Mouse (Mus musculus) cortical plate, adult 2 months (tissue): ENCODE measurements around the gene B3gnt2. TPM values are rescaled to one million over a fixed set of nuclear protein-coding genes. Genes with fewer than 3 reads are reported as not detected.

Source experiments
- H3K27ac ChIP-seq: fragments of 200-500 bp; 2 replicates; pipeline ENCODE4 v1.5.1; 2012; ENCODE audit warnings: low read length, control low read depth, inconsistent platforms; ENCODE audit not compliant: insufficient read depth
- H3K4me1 ChIP-seq: fragments of 200-500 bp; 2 replicates; pipeline ENCODE4 v1.6.1; 2011; ENCODE audit warnings: low read length; ENCODE audit not compliant: control insufficient read depth, insufficient read depth
- H3K4me3 ChIP-seq: fragments of 200-500 bp; 2 replicates; pipeline ENCODE4 v1.5.1; 2011; ENCODE audit warnings: mild to moderate bottlenecking, low read length, control low read depth; ENCODE audit not compliant: insufficient read depth
- CTCF ChIP-seq: fragments of 200-500 bp; IDR thresholded peaks from 2 replicates; pipeline ENCODE4 v1.5.1; 2011; ENCODE audit warnings: mild to moderate bottlenecking, control low read depth, low read length; ENCODE audit not compliant: insufficient read depth; ENCODE audit errors: extremely low read depth
- POLR2A ChIP-seq: fragments of 200-500 bp; IDR thresholded peaks from 2 replicates; pipeline ENCODE4 v1.6.1; 2011; ENCODE audit warnings: mild to moderate bottlenecking, low read length, control low read depth; ENCODE audit not compliant: insufficient read depth; ENCODE audit errors: extremely low read depth
- polyA plus RNA-seq: library from polyadenylated mRNA; depleted of rRNA; stranded (reverse); fragments of >200 nt; gene quantifications from 2 replicates; pipeline ENCODE4 v1.2.3, GENCODE M21; 2012

Gene B3gnt2
- polyA plus RNA-seq, 1 experiment: 11.2 TPM

- TF ChIP-seq CTCF (no peak), POLR2A (no peak)
- Histone ChIP-seq H3K27ac (no peak overlapping the region), H3K4me1 (no peaks in the 10 kb centered on the region), H3K4me3 (no peak overlapping the region)
Observed at GRCm38 (mm10) chr11:22762236-22762927, 98.4 kb downstream of the B3gnt2 start.

GRCm38 (mm10) chr11:22759783-22760182 lies 101.0 kb downstream of the B3gnt2 start:
- TF ChIP-seq CTCF (no peak), POLR2A (no peak)
- Histone ChIP-seq H3K27ac (no peak overlapping the region), H3K4me1 (no peaks in the 10 kb centered on the region), H3K4me3 (no peak overlapping the region)

- TF ChIP-seq POLR2A (no peak), CTCF (no peak)
- H3K4me1 ChIP-seq: no peaks in the 10 kb centered on the region
- no peak overlapping the region for H3K4me3 ChIP-seq
- no peak overlapping the region for H3K27ac ChIP-seq
Observed at GRCm38 (mm10) chr11:22756168-22756980, 104.4 kb downstream of the B3gnt2 start.

- Histone ChIP-seq H3K27ac (no peak overlapping the region), H3K4me3 (no peak overlapping the region), H3K4me1 (no peaks in the 10 kb centered on the region)
- no peak for TF ChIP-seq CTCF
- TF ChIP-seq POLR2A: no peak
Observed at GRCm38 (mm10) chr11:22755180-22755579, 105.6 kb downstream of the B3gnt2 start.

GRCm38 (mm10) chr11:22752596-22752995 lies 108.2 kb downstream of the B3gnt2 start:
- Histone ChIP-seq H3K27ac (no peak overlapping the region), H3K4me3 (no peak overlapping the region), H3K4me1 (no peaks in the 10 kb centered on the region)
- no peak for TF ChIP-seq POLR2A

- H3K4me3 ChIP-seq: no peak overlapping the region
- no peaks in the 10 kb centered on the region for H3K4me1 ChIP-seq
- TF ChIP-seq CTCF: no peak
- no peak for TF ChIP-seq POLR2A
- no peak overlapping the region for H3K27ac ChIP-seq
Observed at GRCm38 (mm10) chr11:22751592-22751991, 109.2 kb downstream of the B3gnt2 start.

- no peak overlapping the region for H3K4me3 ChIP-seq
- TF ChIP-seq CTCF (no peak), POLR2A (no peak)
- H3K4me1 ChIP-seq: no peaks in the 10 kb centered on the region
- H3K27ac ChIP-seq: no peak overlapping the region
Observed at GRCm38 (mm10) chr11:22747406-22747805, 113.4 kb downstream of the B3gnt2 start.

- no peak for TF ChIP-seq CTCF
- no peak for TF ChIP-seq POLR2A
- H3K4me3 ChIP-seq: no peak overlapping the region
- H3K27ac ChIP-seq: no peak overlapping the region
- H3K4me1 ChIP-seq: no peaks in the 10 kb centered on the region
Observed at GRCm38 (mm10) chr11:22745356-22745755, 115.4 kb downstream of the B3gnt2 start.

- Histone ChIP-seq H3K27ac (no peak overlapping the region), H3K4me1 (no peaks in the 10 kb centered on the region), H3K4me3 (no peak overlapping the region)
- TF ChIP-seq POLR2A (no peak), CTCF (no peak)
Observed at GRCm38 (mm10) chr11:22743561-22744269, 117.0 kb downstream of the B3gnt2 start.

GRCm38 (mm10) chr11:22741998-22742626 lies 118.6 kb downstream of the B3gnt2 start:
- Histone ChIP-seq H3K4me1 (no peaks in the 10 kb centered on the region), H3K4me3 (no peak overlapping the region), H3K27ac (no peak overlapping the region)
- TF ChIP-seq POLR2A: no peak
